Mouse (Mus musculus) c-Kit-positive CD71-negative TER-119-negative erythroid progenitor cells, embryonic 14.5 days (primary cell): ENCODE data around the gene Frmpd1.

ENCODE experiments used
- DNase-seq: peaks from one replicate; pipeline ENCODE4 v3.0.0-alpha.2; 2013; ENCODE audit warnings: low read depth

Frmpd1 gene

GRCm38 (mm10) chr4:45241330-45241729 is 56.7 kb downstream of the Frmpd1 start:
- no peak for DNase-seq

GRCm38 (mm10) chr4:45242163-45242562 is 57.5 kb downstream of the Frmpd1 start:
- DNase-seq: no peak

GRCm38 (mm10) chr4:45243211-45243902 is 58.7 kb downstream of the Frmpd1 start:
- DNase-seq: no peak

- DNase-seq: no peak
Observed at GRCm38 (mm10) chr4:45251265-45251664, 66.6 kb downstream of the Frmpd1 start.

- DNase-seq: no peak
Observed at GRCm38 (mm10) chr4:45252861-45253262, 68.2 kb downstream of the Frmpd1 start.

GRCm38 (mm10) chr4:45253839-45254601 is 69.3 kb downstream of the Frmpd1 start:
- no peak for DNase-seq

- DNase-seq: no peak
Observed at GRCm38 (mm10) chr4:45259232-45259832, 74.7 kb downstream of the Frmpd1 start.

GRCm38 (mm10) chr4:45261551-45261950 is 76.9 kb downstream of the Frmpd1 start:
- no peak for DNase-seq

GRCm38 (mm10) chr4:45267883-45268282 is 83.2 kb downstream of the Frmpd1 start:
- no peak for DNase-seq

- no peak for DNase-seq
Observed at GRCm38 (mm10) chr4:45271041-45271452, 86.4 kb downstream of the Frmpd1 start.

GRCm38 (mm10) chr4:45275770-45276169 is 91.1 kb downstream of the Frmpd1 start:
- no peak for DNase-seq

- no peak for DNase-seq
Observed at GRCm38 (mm10) chr4:45279292-45279691, 94.6 kb downstream of the Frmpd1 start.

GRCm38 (mm10) chr4:45279981-45280548 is 95.4 kb downstream of the Frmpd1 start:
- DNase-seq: peak; percentile 47

GRCm38 (mm10) chr4:45286318-45286717 is 101.6 kb downstream of the Frmpd1 start:
- DNase-seq: no peak

- no peak for DNase-seq
Observed at GRCm38 (mm10) chr4:45287906-45288305, 103.2 kb downstream of the Frmpd1 start.

- DNase-seq: peak; percentile 68
Observed at GRCm38 (mm10) chr4:45296662-45297564, 112.2 kb downstream of the Frmpd1 start, which contains the start of gene Trmt10b. Trmt10b (plus strand) TSS chr4:45297127.

- DNase-seq: no peak
Observed at GRCm38 (mm10) chr4:45305536-45305935, 120.9 kb downstream of the Frmpd1 start.

GRCm38 (mm10) chr4:45308046-45308445 is 123.4 kb downstream of the Frmpd1 start:
- DNase-seq: no peak

- no peak for DNase-seq
Observed at GRCm38 (mm10) chr4:45308606-45309005, 123.9 kb downstream of the Frmpd1 start.

- DNase-seq: no peak
Observed at GRCm38 (mm10) chr4:45311056-45311455, 126.4 kb downstream of the Frmpd1 start.

- peak; percentile 70 for DNase-seq
Observed at GRCm38 (mm10) chr4:45320159-45320816, 135.6 kb downstream of the Frmpd1 start.
